Mouse (Mus musculus) liver, embryonic 14.5 days (tissue): ENCODE measurements around the gene Znrf1. TPM values are rescaled to one million over a fixed set of nuclear protein-coding genes. Genes with fewer than 3 reads are reported as not detected.
"Not testable (repeated sequence)": the region's sequence is repeated elsewhere in the genome, so short reads cannot be mapped to it uniquely, and the experiment has no call there.

Source experiments
- ATAC-seq: fragments of 200-750 bp; cut with Nextera tagmentation; 2 replicates; pipeline ENCODE4 v1.8.0; 2017; ENCODE audit warnings: moderate number of reproducible peaks, mild to moderate bottlenecking, moderate library complexity; ENCODE audit not compliant: insufficient read depth
- DNase-seq, 3 experiments: peaks; one replicate each; pipeline ENCODE4 v3.0.0-alpha.2; 2012 to 2013; ENCODE audit warnings: low read depth in 3 of 3, low spot score in 3 of 3
- H3K27ac ChIP-seq: fragments of 300-500 bp; sonication (generic); 2 replicates; pipeline ENCODE4 v1.5.1; 2014; ENCODE audit warnings: moderate library complexity, mild to moderate bottlenecking, control low read depth, inconsistent platforms
- H3K27me3 ChIP-seq: fragments of 300-500 bp; sonication (generic); 2 replicates; pipeline ENCODE4 v1.6.1; 2014; ENCODE audit warnings: mild to moderate bottlenecking, low read length, moderate library complexity; ENCODE audit not compliant: control insufficient read depth, insufficient read depth
- H3K36me3 ChIP-seq: fragments of 300-500 bp; sonication (generic); replicated peaks from 2 replicates; pipeline ENCODE4 v1.6.1; 2014; ENCODE audit warnings: low read depth; ENCODE audit not compliant: control insufficient read depth, insufficient read depth
- H3K4me1 ChIP-seq, 2 experiments: fragments of 200-500 bp in 1 of 2; fragments of 300-500 bp in 1 of 2; sonication (generic) in 1 of 2; replicated peaks; 2 replicates each; pipeline ENCODE4 v1.6.1; 2012 to 2014; ENCODE audit warnings: antibody characterized with exemption in 1 of 2, inconsistent platforms in 1 of 2, low read length in 1 of 2; ENCODE audit not compliant: control insufficient read depth in 2 of 2, insufficient read depth in 2 of 2
- H3K4me2 ChIP-seq: fragments of 300-500 bp; sonication (generic); 2 replicates; pipeline ENCODE4 v1.6.1; 2014; ENCODE audit warnings: low read depth, mild to moderate bottlenecking, control low read depth, moderate library complexity
- H3K4me3 ChIP-seq, 2 experiments: fragments of 200-500 bp in 1 of 2; fragments of 300-500 bp in 1 of 2; sonication (generic) in 1 of 2; 2 replicates each; pipeline ENCODE4 v1.5.1; 2012 to 2014; ENCODE audit warnings: low read depth in 2 of 2, low read length in 2 of 2, mild to moderate bottlenecking in 2 of 2, control low read depth in 1 of 2, inconsistent platforms in 1 of 2, moderate library complexity in 1 of 2; ENCODE audit not compliant: insufficient read depth in 1 of 2
- H3K9ac ChIP-seq: fragments of 300-500 bp; sonication (generic); replicated peaks from 2 replicates; pipeline ENCODE4 v1.6.1; 2014; ENCODE audit warnings: mild to moderate bottlenecking, control low read depth, moderate library complexity
- H3K9me3 ChIP-seq: fragments of 300-500 bp; sonication (generic); 2 replicates; pipeline ENCODE4 v1.6.1; 2016; ENCODE audit warnings: low read length, mixed read lengths; ENCODE audit not compliant: control insufficient read depth
- CTCF ChIP-seq: IDR thresholded peaks from 2 replicates; pipeline ENCODE4 v1.5.1; 2016; ENCODE audit warnings: antibody characterized with exemption, low read depth, control low read depth
- EP300 ChIP-seq: IDR thresholded peaks from 2 replicates; pipeline ENCODE4 v1.6.1; 2016; ENCODE audit warnings: antibody characterized with exemption, low read depth
- WGBS: fragments of 180-500 bp; shearing (Covaris S2); extraction: QIAGEN DNeasy Blood & Tissue Kit; methylation state at CpG from one replicate; pipeline ENCODE4 v1.1.7; 2014; ENCODE audit not compliant: insufficient replicate concordance; 5-methylcytosine and 5-hydroxymethylcytosine counted together
- polyA plus RNA-seq, 2 experiments: library from polyadenylated mRNA; depleted of rRNA in 1 of 2; stranded (reverse) in 1 of 2; unstranded in 1 of 2; fragments of >200 nt; fragmentation: Nextera tagmentation in 1 of 2; extraction: Ambion mirVana in 1 of 2; gene quantifications; 2 replicates each; pipeline versions ENCODE4 v1.2.1 to v1.2.3; 2012 to 2014

Gene Znrf1
- polyA plus RNA-seq, 2 experiments: 4.4 to 12.6 TPM

DNA sequence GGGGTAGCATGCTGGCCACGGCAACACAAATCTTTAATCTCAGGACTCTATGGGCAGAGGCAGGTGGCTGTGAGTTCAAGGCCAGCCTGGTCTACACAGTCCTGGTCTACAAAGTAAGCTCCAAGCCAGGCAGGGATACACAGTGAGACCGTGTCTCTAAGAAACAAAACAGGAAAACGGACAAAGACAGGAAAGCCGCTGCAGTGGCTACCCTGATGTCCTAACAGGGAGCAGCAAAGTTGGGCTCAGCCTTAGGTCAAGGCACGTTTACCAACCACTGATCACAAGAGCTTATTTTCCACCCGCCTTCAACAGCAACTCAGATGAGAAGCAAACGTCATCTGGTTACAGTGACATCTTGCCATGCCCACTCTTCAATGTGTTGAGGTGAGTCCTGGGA, 39.6 kb upstream of the Znrf1 start:
- TF ChIP-seq CTCF: no peak
- TF ChIP-seq EP300: no peak
- DNase-seq (no peak), ATAC-seq (no peak)
- H3K9me3 ChIP-seq: no peaks in the 10 kb centered on the region
- no peak overlapping the region for H3K4me3 ChIP-seq
- 75% methylated on average over 7 of the region's 7 CpGs for whole genome bisulfite sequencing
- no peak overlapping the region for H3K4me2 ChIP-seq
- no peak overlapping the region for H3K9ac ChIP-seq
- no peaks in the 10 kb centered on the region for H3K27me3 ChIP-seq
- no peaks in the 10 kb centered on the region for H3K4me1 ChIP-seq
- no peaks in the 10 kb centered on the region; the same call in none of the 2 replicates for H3K36me3 ChIP-seq
- no peak overlapping the region for H3K27ac ChIP-seq

DNA sequence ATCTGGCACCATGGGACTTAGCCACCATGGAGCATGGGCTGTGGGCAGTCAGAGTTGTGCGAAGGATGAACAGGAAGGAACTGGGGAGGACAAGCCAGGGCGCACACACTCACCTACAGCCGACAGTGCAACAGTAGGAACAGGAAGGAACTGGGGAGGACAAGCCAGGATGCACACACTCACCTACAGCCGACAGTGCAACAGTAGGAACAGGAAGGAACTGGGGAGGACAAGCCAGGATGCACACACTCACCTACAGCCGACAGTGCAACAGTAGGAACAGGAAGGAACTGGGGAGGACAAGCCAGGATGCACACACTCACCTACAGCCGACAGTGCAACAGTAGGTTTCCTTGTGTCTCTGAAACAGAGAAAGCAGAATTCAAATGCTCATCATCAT, 37.6 kb upstream of the Znrf1 start:
- H3K4me1 ChIP-seq, H3K4me3 ChIP-seq, H3K4me2 ChIP-seq, H3K27me3 ChIP-seq, DNase-seq, H3K36me3 ChIP-seq, H3K27ac ChIP-seq, ATAC-seq, H3K9me3 ChIP-seq, H3K9ac ChIP-seq: not testable (repeated sequence)
- WGBS: 40% methylated on average over 5 of the region's 6 CpGs

DNA sequence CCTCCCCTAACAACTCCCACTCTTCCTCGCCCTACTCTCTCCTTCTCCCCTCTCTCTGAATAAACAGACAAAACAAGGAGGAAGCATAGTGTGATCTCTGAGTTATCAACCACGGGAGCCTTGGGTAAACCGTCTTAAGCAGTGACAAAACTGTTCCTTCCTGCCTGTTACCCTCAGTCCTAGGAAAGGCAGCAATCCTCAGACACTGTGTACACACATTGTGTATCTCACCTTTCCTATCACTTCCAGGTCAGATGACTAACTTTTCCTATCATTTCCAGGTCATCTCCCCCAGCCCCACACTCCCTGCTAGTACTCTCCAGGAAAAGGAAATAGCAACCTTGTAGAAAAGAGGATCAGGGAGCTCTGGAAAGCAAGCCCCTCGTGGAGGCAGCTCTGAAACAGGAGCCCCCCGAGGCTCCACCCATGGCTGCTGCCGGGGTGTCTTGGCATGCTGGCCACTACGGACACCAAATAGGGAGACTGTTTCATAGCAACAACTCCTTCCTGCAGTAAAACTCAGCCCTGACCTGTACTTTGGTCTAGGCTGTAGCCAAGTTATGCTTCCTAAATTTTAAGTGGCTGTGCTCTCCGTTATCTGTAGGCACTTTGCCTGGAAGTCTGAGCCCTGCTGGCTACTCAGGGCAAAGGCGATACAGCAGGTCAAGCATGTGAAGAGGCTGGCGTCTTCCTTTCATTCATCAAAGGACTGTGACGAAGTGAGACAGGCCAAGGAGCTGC, 34.0 kb upstream of the Znrf1 start:
- H3K4me1 ChIP-seq: peaks cover 0 to 1% of the 10 kb centered on the region in 2 experiments; a peak in 1 of 4 replicates
- no peaks in the 10 kb centered on the region for H3K27me3 ChIP-seq
- H3K9me3 ChIP-seq: no peaks in the 10 kb centered on the region
- H3K9ac ChIP-seq: no peak overlapping the region
- no peak overlapping the region for H3K27ac ChIP-seq
- no peaks in the 10 kb centered on the region; the same call in none of the 2 replicates for H3K36me3 ChIP-seq
- 57% methylated on average over 11 of the region's 11 CpGs for WGBS
- ATAC-seq (no peak), DNase-seq (no peak)
- H3K4me2 ChIP-seq: no peak overlapping the region
- TF ChIP-seq EP300: no peak
- no peak for TF ChIP-seq CTCF
- no peak overlapping the region for H3K4me3 ChIP-seq

DNA sequence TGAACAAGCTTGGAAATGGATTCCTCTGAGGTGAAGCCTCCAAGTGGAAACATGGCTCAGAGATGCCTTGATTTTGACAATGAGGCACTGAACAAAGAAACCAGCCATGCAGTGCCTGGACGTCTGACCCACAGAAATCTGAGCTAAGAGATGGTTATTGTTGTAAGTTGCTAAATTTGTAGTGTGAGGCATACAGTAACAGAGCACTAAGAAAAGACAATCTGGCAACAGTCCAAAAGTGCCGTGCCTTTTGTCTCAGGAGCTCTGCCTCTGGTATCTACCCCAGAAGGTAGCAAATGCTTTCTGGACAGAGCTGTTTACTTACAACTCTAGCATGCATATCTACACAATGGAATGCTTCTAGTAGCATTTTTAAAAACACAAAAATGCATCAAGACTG, 27.3 kb upstream of the Znrf1 start:
- TF ChIP-seq EP300 (no peak), CTCF (no peak)
- DNase-seq (peak in 1 of 3 experiments; percentile 30), ATAC-seq (no peak)
- peak overlapping the region; percentile 54 for H3K4me2 ChIP-seq
- peaks cover 19 to 23% of the 10 kb centered on the region in 2 experiments for H3K4me1 ChIP-seq
- 31% methylated on average over 2 of the region's 2 CpGs for WGBS
- no peaks in the 10 kb centered on the region for H3K36me3 ChIP-seq
- no peak overlapping the region for H3K27ac ChIP-seq
- no peak overlapping the region for H3K9ac ChIP-seq
- no peaks in the 10 kb centered on the region for H3K27me3 ChIP-seq
- H3K9me3 ChIP-seq: no peaks in the 10 kb centered on the region
- H3K4me3 ChIP-seq: no peak overlapping the region

DNA sequence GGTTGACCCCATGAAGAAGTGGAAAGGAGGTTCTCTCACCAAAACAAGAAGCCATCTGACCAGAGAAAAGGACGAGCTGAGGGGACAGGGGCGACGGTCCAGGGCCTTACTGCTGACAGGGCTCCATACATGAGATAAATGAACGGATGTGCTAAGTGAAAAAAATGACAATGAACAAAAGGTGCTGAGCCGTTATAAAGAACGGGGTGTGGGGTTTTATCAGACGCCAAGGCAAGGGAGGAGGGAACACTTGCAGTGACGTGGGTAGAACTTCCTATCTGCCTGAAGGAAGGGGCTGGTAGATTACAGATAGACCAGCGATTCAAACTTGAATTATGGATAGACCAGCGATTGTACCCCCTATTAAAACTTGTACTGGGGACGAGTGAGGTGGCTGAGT, 26.6 kb upstream of the Znrf1 start:
- Histone ChIP-seq H3K36me3 (no peaks in the 10 kb centered on the region), H3K4me1 (peaks cover 19 to 23% of the 10 kb centered on the region in 2 experiments), H3K9ac (peak overlapping the region; percentile 39; the same call in 1 of the 2 replicates), H3K27me3 (no peaks in the 10 kb centered on the region), H3K9me3 (no peaks in the 10 kb centered on the region), H3K4me3 (no peak overlapping the region; a peak in 2 of 4 replicates), H3K27ac (peak overlapping the region; percentile 40), H3K4me2 (peak overlapping the region; percentile 54)
- ATAC-seq (peak; percentile 79), DNase-seq (peak; percentile 47 to 50 (median 49))
- WGBS: 15% methylated on average over 11 of the region's 11 CpGs
- TF ChIP-seq EP300 (peak; percentile 62), CTCF (no peak)
